Mouse (Mus musculus) urinary bladder, postnatal 14 days (tissue): ENCODE measurements at regions not wholly inside any gene's neighbourhood (a gene's known extent, or its start where the extent isn't known, plus 50 kb on each side); places are given as distances from the start of the nearest gene placed in this dataset.
A peak's percentile ranks its signal among the peaks of the same experiment; 100 is the strongest.

ENCODE experiments used
- DNase-seq: peaks from one replicate; pipeline ENCODE4 v3.0.0; 2021; ENCODE audit warnings: low spot score

DNA sequence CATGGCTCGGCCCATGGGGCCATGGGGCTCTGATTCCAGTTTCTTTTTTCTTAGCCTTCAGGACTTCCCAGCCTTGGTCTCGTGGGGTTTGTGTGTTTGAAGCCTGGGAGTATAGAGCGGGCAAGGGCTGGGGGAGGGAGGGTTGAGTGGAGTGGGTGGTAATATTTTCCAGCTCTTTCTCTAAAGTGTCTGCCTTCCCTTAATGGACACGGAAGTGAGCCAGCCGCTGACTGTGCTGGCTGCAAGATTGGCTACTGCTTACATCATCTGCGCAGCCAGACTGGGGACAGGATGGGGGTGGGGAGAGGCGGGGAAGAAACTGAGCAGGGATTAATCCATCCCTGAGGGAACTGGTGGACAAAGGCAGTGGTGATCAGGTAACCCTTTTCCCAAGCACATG, 52.3 kb downstream of the Tnp1 start:
- peak; percentile 20 for DNase-seq

DNA sequence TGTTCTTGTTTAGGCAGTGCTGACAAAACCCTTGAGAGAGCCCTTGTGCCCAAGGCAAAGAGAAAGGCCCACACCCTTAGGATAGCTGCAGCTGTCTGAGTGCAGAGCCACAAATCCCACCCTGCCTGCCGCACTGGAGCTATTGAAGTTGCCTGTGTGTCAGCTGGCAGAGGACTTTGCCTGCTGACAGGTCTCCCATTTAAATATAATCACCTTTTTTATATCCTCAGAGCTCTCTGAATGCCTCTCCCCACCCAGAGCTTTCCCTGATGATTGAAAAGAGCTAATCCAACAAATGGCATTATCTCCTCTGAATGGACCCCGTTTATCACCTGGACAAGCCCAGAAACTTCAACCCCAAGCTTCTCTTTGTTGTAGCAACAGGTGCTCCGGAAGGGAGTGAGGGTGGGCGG, 55.5 kb downstream of the Tnp1 start:
- no peak for DNase-seq

DNA sequence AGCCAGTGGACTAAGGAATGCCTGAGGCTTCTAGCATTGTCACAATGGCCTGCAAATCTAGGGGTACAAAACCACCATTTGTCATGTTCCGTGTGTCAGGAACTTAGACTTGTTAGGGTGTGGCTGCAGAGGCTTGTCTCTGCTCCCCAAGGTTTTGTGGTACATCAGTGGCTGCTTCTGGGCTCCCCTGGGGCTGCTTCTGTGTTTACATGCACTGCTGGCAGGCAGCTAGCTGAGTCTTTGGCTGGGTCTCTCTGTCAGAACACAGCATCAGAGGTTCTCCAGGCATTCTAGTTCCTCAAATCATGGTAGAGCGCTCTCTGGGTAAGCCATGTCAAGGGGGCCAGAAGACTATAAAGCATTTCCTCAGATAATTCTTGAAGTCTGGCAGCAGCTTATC, 60.3 kb downstream of the Tnp1 start:
- no peak for DNase-seq

DNA sequence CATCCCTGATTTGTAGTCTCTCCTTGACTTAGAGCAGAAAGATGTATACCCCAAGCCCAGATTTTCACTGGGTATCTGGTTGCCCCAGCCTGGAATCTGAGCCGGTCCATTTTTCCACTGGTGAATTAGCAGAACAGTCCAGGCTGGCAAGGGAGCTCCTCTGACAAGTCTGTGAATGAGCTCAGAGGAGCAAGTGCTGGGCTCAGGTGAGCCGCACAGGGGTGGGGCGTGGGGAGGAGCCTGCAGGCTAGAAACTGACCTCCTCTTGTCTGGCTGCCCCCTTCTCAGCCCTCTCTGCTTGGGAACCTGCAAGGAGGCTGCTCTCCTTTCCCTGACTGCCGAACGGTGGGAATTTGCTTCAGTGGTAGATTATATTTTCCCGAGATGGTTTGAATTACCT, 62.8 kb downstream of the Tnp1 start:
- DNase-seq: peak; percentile 24

DNA sequence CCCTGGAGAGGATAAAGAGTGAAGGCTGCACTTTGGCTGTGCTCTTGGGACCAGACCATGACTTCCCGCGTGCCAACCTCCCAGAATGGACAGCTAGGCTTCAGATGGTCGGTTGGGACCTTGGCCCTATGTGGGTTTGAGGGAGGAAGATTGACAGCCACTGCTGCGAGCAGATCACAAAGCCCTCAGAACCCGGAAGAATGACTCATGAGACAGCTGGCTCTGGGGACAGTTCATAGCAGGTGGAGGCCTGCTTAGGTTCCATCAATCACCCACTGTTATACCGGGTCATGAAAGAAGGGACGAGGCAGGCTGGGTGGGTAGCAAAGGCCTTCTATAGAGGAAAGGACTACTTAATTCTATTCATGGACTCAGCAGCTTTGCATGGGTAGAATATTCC, 63.9 kb downstream of the Tnp1 start:
- DNase-seq: peak; percentile 11

DNA sequence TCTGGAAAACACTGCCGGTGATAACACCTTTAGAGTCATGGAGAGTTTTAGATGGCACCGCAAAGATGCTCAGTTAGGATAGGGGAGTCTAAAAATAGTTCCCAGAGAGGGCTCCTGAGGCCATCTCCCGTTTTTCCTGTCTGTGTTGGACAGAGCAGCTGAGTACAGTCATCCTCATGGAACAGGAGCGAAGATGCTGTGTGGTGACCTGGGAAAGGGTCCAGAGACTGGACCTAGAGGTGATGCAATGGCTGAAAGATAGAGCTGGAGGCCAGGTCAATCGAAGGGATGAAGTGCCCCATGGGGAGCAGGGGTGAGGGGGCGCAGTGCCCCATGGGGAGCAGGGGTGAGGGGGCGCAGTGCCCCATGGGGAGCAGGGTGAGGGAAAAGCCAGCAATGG, 64.3 kb downstream of the Tnp1 start:
- DNase-seq: no peak

DNA sequence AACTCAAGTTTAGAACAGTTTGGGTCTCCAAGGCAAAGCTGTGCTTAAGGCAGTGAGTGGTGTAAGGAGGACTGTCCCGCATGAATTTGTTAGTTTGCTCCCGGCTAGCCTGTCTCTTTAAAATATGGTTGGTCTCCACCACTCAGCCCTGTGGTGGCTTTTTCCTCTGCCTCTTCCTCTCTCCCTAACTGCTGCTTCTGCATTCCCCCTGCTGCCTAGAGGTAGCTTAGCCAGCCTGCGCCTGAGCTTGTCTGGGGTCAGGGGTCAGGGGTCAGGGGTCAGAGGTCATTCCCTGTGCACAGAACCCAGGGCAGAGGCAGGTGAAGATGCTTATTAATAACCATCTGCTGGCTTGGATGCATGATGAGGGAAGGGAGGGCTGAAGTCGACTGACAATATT, 69.5 kb downstream of the Tnp1 start:
- DNase-seq: no peak

DNA sequence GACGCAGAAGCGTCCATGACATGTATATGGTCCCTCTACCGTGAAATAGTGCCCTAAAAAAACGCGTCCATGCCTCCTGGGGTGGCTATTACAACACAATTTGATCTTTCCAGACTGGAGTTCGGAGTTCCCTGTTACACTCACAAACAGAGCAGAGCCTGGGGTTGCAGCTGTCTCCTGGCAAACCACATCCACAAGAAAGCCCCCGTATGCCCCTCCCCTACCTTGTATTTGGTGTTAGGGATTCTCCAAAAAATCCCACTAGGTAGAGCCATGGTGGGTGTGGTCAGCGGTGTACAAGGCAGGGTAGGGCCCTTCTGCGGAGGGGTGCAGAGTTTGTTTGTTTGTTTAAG, 70.0 kb downstream of the Tnp1 start:
- no peak for DNase-seq

DNA sequence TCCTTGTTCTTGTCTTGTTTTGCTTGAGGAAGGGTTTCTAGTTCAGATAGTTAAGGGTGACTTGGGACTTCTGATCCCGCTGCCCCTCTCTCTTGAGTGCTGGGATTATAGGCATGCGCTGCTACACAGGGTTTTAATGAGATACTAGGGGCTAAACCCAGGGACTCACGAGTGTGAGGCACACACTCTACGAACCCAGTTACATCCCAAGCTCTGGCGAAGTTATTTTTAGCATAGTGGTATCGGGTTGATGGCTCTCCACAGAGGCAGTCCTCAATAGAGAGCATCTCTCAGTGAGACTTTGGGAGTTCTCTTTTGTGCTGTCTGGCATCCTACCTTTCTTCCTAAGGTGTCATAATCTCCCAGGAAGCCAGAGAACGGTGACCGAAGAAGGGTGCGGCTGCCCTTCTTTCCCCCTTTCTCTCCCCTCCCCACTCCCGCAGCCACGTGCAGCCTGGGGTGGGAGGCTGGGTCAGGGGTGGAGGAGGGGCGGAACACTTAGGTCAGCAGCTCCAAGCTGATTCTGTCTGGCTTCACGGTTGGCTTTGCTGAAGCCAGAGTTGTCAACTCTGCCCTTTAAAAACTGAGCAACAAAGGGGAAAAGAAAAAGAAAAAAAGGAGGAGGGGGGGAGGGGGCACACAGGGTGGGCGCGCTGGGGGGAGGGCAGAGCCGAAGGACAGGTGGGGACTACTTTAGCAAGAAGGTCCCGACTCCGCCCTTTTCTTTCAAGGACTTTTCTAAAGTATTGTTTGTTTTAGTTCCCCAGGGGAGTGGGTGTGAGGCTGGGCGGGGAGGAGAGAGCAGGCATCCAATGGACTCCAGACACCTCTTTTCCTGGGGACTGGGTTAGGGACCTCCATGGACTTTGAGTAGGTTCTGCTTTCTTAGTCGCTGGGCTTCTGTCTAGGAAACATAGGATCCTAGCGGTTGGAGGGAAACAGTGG, 70.4 kb upstream of the Igfbp5 start:
- DNase-seq: no peak

DNA sequence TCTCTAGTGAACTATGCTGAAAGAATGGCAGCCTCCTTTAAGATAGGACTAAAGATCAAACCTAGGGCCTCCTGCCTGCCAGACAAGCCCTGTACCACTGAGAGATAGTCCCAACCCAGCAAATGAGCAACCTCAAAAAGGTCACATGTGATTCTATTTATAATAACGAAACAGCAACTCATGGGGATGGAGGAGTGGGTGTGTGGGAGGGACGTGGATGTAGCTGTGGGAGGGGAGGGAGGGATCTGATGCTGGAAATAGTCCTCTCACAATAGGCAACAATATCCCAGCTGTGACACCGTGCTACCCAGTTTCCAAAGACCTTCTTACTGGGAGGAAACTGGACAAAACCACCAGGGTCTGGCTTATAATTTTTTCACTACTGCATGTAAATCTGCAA, 69.5 kb upstream of the Igfbp5 start:
- DNase-seq: no peak

DNA sequence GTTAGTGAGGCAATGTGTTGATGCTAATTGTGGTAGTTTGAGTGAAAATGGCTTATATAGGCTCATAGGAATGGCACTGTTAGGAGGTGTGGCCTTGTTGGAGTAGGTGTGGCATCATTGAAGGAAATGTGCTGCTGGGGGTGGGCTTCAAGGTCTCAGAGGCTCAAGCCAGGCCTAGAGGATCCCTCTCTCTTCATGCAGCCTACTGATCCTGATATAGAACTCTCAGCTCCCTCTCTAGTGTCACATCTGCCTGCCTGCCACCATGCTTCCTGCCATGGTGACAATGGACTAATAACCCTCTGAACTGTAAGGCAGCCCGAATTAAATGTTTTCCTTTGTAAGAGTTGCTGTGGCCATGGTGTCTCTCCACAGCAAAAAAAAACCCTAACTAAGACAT, 68.4 kb upstream of the Igfbp5 start:
- no peak for DNase-seq

DNA sequence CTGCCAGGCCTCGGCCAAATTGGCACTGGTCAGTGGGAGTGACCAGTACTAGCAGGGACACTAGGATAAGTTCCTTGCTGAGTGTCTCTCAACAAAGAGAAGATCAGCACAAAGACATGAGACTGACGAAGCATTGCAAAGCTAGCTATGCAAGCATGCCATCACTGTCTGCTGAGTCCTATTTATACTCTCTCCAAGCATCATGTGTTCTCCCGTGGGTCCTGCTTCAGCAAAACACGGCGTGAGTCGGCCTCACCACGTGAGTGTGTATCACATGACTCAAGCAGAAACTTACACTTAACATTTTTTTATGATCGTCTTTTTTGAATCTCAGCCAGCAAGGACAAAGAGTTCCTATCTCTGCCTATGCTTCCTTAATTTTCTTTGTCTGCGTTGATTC, 67.7 kb upstream of the Igfbp5 start:
- no peak for DNase-seq

DNA sequence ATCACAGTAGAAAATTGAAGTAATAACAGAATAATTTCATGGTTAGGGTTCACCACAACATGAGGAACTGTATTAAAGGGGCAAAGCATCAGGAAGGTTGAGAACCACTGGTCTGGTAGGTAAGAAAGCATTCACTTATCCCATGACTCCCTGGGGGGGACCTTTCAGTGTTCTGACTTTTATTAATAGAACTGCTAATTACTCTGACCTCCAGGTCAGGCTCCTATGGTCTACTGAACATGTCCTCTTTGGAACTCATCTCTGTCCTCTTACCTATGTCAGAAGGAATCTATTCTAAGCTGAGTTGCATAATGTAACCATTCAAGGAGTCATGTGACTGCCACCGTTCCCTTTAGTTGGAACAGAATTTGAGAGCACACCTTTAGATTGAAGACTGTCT, 65.3 kb upstream of the Igfbp5 start:
- DNase-seq: no peak

DNA sequence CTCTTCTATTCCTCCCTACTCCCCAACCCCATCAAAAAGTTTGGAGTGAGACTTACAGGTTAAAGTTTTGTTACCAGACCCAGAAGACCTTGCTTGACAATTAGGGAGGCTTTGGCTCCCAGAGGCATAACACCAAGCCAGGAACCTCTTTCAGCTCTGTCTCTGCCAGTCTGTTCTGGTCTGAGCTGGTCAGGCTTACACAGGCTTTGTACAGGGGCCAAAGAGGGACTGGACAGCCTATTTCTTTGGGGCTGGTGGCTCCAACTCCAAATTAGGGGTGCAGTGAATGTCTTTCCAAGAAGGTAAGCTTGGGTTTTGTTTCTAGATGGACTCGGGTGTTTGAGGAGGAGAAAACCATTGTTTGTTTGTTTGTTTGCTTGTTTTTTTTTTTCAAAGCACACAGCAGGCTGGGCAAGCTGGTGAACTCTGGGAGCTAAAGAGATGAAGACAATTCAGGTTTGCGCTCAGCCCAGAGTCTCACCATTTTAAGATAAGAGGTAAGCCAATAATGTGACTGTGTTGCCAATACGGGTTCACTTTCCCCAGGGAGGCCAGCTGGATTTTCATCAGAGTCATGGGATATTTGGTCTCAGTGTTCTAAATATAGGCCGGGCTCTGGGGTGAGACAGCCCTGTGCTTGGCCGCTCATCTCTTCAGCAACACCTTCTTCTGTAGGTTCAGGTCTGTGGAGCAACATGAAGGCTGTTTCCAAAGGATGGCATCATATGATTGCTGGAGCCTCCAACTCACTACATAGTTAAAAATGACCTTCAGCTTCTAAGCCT, 62.2 kb upstream of the Igfbp5 start:
- no peak for DNase-seq

DNA sequence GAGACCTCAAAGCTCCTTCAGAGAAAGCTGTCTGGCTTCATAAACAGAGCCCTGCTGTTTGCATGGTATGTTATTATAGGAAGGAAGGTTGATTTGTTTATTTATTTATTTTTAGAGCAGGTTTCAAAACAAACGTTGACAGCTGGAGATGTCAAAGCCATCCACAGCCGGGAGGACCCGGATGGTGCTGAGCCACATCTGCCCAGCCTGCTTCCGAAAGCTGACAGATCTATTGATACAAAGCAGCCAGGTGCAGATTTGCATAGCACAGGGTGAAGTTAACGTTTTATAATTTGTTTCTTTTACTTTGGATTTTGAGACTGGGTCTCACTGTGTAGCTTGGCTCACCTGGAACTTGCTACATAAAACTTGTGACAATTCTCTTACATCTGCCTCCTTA, 61.5 kb upstream of the Igfbp5 start:
- DNase-seq: no peak

DNA sequence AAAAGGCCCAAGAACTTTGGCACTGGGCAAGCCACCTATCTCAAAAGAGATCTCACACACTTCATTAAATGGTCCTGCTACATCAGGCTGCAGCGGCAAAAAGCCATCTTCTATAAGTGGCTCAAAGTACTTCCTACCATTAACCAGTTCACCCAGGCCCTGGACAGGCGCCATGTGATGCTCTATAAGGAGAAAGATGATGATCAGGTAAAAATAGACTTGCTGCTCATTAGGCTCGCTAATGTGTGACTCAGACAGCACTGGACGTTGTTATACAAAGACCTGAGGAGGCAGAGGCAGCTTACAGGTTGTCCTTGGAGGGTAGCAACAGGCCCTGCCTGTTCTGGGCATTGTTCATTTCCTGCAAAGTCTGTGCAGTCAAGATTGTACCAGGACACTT, 60.4 kb upstream of the Igfbp5 start:
- no peak for DNase-seq

DNA sequence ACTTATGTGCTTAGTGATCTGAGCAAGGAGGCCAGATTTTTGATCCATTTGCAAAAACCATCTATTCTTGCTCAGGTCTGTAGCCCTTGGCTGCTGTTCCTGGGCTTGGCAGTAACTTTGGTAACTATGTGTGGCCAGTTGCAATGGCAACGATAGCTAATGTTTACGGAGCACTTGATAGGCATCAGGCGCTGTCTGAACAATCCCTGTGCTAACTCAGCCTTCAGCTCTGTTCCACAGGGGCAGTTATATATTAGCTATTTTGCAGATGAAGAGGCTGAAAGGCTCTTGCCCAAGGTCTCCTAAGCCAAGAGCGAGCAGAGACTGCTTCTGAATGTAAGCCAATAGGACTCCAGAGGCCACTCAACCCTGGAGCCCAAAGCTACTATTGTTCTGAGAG, 55.1 kb upstream of the Igfbp5 start:
- peak; percentile 49 for DNase-seq
